Mouse (Mus musculus) layer of hippocampus, postnatal 10 days (tissue): Measurements from ENCODE around the gene Gpr152. TPM values are rescaled to one million over a fixed set of nuclear protein-coding genes. Genes with fewer than 3 reads are reported as not detected.

Experiments used
- DNase-seq, 2 experiments: peaks; one replicate each; pipeline ENCODE4 v3.0.0; 2021; ENCODE audit warnings: low spot score in 2 of 2
- total RNA-seq, 2 experiments: library from RNA; stranded (reverse); gene quantifications; 2 replicates each; pipeline ENCODE4 v1.2.3; 2021

Gene Gpr152
- total RNA-seq, 2 experiments from 2014 or later: not detected

DNA sequence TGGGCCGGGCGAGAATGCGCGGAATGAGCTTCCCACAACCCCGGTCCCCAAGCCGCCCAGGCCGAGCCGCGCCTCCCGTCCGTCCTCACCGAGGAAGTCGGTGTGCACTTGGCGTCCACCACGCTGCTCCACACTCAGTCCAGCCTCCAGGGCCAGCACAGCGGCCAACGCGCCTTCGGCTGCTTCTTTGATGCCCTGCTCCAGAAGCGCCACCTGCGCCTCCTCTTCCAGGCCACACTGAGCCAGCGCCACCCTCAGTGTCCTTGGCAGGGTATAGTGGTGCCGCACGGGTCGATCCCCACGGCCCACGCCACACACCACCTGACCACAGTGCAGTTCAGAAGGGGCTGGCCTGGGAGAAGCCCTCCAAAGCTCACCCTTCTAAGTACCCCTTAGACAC lies 30.2 kb downstream of the Gpr152 start:
- no peak for DNase-seq

DNA sequence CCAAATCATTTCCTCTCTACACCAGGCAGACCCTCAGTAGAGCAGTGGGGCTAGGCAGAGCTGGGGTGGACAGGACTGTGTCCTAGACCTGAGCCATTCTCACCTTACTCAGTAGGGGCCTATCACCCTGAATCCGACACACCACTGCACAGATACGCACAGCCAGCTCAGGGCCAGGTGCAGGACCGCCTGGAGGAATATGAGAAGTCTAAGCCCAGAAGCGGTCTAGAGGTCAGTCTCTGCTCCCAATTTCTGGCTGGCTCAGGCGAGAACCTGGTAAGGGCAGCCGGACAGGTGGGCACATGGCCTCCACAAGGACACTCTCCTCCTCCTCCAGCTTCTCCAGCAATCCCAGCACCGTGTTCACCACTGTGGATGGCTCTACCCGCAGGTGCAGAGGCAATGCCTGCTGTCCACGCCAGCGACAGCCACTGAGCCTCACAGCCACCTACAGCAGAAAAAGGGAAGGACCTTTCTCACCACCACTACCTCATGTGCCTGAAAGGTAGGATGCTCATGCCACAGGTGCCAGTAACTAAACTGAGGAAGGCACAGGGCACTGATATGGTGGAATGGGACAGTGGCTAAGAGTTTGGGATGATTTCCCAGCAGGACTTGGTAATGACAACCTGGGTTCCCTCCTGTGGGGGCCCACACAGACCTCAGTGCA lies 31.3 kb downstream of the Gpr152 start:
- DNase-seq: peak in 1 of 2 experiments; percentile 4

DNA sequence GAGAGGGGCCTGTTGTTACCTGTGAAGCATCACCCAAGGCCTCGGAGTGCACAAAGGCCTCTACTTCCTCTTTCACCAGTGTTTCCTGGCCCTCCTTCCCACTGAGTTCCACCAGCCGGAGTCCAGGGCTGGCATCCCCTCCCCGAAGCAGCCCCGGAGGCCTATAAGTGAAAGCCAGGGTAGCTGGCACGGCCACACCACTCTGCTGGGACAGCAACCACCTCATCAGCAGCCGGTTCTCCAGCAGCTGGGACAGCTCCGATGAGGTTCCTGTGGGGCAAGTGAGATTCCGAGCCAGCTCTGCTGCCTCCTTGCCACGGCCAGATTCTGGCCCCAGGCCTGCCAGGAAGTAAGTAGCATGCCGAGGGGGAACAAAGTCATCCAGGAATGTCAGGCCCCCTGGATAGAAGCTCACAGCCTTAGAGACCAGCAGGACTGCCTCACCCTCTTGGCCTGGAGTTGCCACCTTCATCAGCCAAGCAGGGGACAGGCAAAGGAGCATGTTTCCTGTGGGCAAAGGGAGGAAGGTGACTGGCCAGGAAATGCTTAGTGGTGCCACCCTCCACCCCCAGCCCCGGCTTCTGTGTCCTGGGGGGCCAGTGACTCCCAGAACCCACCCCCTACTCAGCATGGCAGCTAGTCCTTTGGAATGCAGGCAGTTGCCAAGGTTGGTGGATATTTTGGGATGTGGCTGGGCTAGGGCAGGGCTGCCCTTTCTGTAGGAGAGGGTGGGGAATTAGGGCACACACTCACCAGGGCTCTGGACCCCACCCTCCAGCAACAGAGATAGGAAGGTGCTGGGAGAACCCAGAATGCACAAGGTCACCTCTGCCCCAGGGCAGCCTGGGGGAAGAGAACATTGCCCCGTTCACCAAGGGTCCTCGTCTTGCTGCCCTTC lies 32.1 kb downstream of the Gpr152 start:
- DNase-seq: peak in 1 of 2 experiments; percentile 4

DNA sequence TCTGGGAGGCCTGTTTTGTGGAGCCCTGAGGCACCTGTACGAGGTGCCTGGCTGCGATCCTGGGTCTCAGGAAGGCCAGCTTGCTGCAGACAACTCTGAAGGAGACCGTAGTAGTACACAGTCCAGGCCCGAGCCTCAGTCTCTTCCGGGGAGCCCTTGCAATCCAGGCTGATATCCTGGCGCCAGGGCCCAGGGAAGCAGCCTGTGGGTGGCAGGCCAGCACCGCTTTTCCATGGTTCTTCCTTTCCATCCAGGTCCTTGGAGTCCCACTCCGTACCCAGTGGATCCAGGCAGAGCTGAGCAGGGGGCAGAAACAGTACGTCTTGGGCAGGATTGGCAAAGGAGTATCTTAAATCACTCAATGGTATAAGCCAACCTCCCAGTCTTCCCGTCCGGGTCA lies 33.3 kb downstream of the Gpr152 start:
- no peak for DNase-seq

DNA sequence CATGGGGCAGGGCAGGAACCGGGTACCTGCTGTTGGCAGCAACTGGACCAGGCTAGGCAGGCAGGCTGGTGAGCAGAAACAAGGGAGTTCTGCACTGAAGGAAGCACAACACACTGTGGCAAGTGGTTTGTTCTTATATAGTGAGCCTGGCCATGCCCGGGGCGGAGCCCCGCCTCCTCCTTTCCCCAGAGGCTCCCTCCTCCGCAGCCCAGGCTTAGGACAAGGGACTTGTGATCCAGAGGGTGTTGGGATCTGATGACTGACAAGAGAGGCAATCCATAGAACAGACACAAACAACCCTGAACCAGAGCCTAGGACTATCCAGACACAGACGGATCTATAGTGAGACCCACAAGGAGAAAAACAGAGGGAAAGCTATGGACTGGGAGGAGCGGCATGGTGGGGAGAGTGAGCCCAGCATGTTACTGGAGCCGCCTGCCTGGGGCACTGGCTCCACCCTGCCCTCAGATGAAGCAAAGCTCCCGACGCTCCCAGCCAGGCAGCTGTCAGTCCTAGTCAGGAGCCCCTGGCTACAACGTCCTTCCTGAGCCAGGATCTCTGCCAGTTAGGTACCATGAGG lies 35.9 kb downstream of the Gpr152 start, which contains the start of gene Carns1:
Gene Carns1, minus strand, starts transcription at position 112 of the 580 bp plus-strand sequence.
- DNase-seq: no peak

DNA sequence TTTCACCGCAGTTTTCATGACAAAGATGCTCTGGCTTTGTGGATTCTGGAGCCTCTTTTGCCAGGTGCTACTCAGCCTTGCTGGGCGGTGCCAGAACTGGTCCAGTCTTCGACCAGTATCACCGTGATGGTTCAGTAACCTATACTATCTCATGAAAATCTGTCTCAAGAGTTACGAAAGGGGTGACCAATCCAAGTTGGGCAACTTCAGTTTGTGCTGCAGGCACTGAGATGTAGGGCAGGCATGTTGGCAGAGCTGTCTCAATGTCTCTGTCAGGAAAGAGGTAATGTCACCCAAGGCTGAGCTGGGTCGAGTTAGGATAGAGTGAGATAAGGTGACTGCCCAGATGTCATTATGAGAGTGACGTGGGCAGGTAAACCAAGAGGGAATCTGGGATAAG lies 40.8 kb downstream of the Gpr152 start:
- no peak for DNase-seq

DNA sequence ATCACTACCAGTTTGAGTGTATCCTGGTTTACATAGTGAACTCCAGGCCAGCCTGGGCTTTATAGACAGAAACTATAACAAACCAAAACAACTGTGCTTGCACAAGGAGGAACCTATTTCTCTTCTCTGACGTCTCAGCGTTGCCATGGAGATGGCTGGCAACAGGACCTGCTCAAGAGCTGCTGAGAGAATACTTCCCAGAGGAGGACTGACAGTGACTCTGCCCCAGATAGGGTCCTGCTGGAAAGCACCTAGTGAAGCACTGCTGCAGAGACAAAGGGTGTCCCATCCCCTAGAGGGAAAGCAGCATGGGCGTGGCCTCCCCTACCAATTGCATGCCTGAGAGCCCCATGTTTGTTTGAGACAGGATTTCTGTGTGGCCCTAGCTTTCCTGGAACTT lies 42.3 kb downstream of the Gpr152 start:
- DNase-seq: peak in 1 of 2 experiments; percentile 63

DNA sequence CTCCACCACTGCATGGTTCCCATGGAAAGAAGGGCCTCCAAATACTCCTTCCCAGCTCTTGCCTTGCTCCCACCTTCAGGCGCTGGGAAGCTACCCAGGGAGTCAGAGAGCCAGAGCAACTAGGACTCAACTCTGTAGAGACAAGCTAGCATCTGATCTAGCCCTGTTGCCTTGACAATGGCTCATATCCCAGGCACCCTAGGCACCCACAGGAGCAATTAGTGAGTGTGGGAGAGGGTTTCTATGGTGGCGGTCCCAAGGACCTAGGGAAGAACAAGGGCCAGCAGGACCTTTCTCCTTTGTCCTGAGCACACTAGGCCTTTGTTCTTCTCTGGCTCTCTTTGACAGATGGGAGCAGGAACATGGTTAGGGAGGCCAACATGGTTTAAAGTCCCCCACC lies 44.1 kb downstream of the Gpr152 start:
- peak in 1 of 2 experiments; percentile 32 for DNase-seq

DNA sequence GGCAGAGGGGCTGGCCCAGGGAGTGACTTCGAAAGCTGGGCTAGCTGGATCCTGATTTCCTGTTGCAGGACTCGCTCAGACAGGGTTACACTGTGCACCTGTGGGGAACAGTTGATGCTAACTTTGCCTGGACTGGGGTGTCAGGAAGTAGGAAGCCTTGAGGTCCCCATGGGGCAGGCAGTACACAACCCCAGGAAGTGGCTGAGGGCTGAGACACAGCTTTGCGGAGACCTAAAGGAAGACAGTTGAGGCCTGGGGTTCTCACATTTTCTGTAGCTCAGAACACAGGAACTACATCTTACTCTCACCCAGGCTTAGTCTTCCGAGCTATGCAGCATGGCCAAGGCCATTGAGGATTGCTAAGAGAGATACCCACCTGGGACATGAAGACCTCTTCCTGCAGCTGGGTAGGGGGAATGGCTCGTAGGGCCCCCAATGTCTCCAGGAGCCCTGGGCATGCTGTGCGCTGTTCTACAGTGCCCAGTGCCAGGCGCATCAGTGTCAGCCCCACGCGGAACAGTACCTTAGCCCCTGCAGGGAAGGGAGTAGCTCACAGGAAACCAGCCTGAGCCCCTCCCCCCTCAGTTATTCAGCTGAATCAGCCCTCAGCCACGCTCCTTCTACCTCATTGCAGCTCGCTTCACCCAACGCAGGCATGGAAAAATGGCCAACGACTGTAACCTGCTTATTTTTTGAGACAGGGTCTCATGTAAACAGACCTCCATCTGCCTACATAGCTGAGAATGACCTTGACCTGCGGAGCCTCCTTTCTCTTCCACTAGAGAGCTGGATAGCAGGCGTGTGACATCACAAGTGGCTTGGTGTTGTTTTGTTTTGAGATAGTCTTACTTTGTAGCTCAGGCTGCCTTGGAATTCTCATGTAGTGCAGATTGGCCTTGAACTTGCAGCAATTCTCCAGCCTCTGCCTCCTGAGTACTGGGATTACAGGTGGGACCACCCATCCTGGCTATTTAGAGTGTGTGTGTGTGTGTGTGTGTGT lies 45.7 kb downstream of the Gpr152 start:
- no peak for DNase-seq

DNA sequence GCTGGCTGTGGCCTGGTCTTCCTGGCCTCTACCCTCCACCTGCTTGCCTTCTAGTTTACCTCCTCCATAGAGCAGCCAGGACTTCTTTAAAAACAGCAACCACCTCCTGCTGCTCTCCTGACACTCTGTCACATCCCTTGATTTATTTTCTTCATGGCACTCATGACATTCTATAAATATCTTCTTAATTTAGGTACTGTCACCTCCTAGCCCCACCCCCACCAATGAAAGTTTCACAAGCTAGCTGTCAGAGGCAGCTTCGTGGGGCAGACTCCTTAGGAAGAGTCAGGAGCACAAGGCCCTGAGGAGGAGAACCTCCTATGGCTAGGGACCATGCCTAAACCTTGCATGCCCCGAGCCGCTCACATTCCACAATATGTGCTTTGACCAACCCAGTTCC lies 47.7 kb downstream of the Gpr152 start:
- DNase-seq: no peak

DNA sequence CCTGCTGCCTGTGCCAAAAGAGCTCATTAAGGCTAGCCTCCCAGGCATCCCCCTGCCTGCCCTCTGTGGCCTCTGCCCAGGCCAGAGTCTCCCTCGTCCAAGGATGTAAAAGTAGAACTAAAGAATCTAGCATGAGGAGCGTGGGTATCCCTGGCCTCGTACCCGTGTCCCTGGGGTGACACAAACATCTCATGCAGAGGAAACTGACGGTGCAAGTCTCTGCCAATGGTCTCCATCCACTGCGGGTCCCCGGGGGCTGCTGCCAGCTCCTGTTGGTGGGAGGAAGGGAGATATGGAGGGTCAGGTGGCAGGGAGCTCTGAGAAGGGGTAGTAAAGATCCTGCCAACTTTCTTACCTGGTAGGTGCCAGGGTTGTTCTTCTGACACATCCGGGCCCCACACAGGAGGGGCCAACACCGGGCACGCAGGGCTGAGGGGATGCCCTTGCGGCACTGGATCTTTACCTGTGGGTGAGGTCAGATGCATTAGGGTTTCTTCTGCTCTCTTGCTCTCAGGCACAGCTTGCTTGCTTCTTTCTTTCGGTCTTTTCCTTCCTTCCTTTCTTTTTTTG lies 49.5 kb downstream of the Gpr152 start:
- no peak for DNase-seq

DNA sequence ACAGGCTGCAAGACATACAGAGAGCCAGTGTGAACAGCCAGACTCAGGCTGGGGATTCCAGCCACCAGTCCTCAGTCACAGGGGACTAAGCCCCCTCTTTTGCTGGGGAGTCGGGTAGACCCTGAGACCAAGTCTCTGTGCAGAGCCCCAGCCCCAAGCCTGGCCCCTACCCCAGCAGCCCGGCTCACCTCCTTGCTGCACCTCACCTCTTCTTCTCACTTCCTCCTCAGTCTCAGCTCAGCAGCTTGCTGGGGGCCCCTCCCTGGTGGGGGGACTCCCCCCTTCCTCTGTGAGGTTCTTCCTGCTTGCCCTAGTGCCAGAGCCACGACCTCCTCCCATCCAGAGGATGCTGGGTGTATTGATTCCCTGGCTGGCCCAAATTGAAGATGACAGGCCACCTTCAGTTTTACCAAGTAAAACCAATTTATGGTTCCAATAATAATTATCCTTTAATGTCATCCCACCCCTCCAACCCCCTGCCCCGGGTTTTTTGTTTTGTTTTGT lies 51.3 kb downstream of the Gpr152 start, which contains the start of gene Tbc1d10c:
Gene Tbc1d10c, minus strand, starts transcription at position 454 of the 504 bp plus-strand sequence.
- DNase-seq: peak in 1 of 2 experiments; percentile 19

DNA sequence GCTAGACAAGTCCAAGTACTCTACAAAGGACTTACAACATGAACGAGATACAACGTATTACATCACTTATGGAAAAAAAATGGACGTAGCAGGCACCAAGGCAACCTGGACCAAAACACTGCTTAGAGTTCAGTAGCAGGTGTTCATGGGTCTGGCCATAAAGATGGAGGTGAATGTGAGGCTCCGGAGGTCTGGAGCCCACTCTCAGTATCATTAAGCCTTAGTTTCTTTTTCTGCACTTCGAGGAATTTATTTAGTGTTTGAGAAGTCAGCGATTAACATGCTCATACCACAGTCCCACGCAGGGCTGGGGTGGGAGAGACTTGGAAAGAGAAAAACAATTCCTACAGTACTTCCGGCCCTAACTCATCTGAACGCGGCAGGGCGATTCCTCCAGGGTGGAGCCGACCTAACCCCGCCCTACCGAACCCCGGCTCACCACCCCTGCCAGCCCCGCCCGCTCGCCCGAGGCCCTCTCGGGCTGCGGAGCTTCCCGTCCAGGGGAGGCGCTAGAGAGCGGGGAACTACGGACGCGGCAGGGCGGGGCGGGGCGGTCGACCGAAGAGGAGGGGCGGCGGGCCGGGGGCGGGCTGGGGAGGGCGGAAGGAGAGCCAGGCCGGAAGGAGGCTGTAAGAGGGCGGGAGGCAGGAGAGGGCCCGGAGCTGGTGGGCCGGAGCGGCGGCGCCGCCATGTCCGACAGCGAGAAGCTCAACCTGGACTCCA lies 52.1 kb downstream of the Gpr152 start, which contains the start of gene Ppp1ca:
Gene Ppp1ca, plus strand, starts transcription at position 538 of the 723 bp plus-strand sequence.
- DNase-seq: peak; percentile 96 to 97

DNA sequence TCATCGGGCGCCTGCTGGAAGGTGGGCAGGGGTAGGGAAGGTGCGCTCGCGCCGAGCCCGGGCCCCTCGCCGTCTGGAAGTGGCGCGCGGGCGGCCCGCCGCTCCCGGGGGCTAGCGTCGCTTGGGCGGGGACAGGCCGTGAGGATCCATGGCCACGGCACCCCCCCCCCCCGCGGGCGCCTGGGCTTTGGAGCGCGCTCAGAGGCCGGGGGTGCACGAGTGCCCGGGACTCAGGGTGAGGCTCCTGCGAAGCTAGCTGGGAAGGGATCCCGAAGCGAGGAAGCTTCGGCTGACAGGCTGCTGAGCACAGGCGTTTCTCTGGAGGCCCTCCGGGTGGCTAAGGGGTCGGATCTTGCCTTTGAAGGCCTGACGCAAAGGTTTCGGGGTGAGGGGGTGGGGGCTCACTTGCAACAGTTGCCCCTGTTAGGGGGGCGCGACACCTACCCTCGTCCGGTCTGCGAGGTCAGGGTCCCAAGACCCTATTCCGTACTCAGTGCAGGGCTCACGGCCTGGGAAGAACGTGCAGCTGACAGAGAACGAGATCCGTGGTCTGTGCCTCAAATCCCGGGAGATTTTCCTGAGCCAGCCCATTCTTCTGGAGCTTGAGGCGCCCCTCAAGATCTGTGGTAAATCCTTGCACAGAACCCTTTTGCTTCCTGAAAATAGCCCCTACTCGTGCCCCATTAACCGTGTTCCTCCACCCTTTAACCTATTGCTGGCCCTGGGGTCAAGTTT lies 52.8 kb downstream of the Gpr152 start:
- peak in 1 of 2 experiments; percentile 42 for DNase-seq

DNA sequence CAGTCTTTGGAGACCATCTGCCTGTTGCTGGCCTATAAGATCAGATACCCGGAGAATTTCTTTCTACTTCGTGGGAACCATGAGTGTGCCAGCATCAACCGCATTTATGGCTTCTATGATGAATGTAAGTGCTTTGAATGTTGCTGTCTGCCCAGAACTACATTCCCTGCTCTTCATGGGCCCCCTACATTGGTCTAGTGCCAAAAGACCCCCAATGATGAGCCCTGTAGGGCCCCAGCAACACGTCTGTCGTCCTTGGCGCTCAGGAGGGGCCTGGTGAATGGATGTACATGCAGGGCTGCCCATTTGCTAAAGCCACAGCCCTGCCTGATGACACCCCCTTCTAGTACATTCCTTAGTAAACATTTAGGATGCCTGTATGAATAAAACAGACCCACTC lies 53.5 kb downstream of the Gpr152 start:
- DNase-seq: no peak

DNA sequence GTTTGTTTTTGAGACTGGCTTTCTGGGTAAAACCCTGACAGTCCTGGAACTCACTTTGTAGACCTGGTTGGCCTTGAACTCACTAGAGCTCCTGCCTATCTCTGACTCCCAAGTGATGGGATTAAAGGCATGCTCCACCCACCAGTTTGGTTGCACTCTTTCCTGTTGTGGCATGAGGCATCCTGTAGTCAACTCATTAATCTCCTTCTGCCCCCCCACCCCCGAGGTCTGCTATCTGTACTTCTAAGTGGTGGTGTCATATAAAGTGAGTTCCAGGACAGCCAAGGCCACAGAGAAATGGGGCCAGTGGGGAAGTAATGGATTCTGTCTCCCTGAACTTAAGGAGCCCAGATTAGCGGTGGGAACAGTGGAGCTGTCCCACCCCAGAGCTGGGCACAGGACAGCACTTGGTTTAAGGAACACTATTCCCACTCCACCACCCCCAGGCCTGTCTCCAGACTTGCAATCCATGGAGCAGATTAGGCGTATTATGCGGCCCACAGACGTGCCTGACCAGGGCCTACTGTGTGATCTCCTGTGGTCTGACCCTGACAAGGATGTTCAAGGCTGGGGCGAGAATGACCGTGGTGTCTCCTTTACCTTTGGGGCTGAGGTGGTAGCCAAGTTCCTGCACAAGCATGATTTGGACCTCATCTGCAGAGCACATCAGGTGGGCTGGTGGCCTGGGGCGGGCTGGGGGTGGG lies 54.6 kb downstream of the Gpr152 start:
- DNase-seq: peak in 1 of 2 experiments; percentile 18

DNA sequence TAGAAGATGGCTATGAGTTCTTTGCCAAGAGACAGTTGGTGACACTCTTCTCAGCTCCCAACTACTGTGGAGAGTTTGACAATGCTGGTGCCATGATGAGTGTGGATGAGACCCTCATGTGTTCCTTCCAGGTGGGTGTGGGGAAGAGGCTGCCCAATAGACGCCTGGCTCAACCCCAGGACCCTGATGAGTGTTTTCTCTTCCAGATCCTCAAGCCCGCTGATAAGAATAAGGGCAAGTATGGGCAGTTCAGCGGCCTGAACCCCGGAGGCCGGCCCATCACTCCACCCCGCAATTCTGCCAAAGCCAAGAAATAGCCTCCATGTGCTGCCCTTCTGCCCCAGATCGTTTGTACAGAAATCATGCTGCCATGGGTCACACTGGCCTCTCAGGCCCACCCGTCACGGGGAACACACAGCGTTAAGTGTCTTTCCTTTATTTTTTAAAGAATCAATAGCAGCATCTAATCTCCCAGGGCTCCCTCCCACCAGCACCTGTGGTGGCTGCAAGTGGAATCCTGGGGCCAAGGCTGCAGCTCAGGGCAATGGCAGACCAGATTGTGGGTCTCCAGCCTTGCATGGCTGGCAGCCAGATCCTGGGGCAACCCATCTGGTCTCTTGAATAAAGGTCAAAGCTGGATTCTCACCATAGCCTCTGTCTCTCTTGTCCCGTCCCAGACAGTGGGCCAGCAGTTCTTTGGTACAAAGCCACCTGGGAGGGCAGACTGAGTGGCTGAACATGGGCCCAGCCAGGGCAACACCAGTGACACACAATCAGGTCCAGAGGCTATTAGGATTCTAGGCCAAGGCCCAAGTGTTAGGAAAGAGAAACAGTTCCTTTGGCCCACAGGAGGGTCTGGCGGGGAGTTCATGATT lies 55.4 kb downstream of the Gpr152 start:
- DNase-seq: peak in 1 of 2 experiments; percentile 48
